Mouse (Mus musculus): ENCODE measurements around the gene Atf3. TPM values are rescaled to one million over a fixed set of nuclear protein-coding genes. Genes with fewer than 3 reads are reported as not detected.

Atf3 gene
- total and polyA plus RNA-seq, 2 experiments = 0.55 to 0.81 TPM

- TF ChIP-seq POLR2A (IDR thresholded peaks at IDR 0.05; ENCODE audit: extremely low read depth, insufficient read depth, low read length) (no peak), CTCF (IDR thresholded peaks at IDR 0.05; ENCODE audit: low read depth, low read length) (no peak)
- no peak for DNase-seq (ENCODE audit: extremely low read depth, low read depth, low spot score)
These were observed 32.0 kb downstream of the Atf3 start for GRCm38 (mm10) chr1:191185761-191186385.

GRCm38 (mm10) chr1:191184841-191185251, 33.0 kb downstream of the Atf3 start:
- Histone ChIP-seq H3K9ac (ENCODE audit: low read depth, low read length) (peak overlapping the region; percentile 8; the same call in 1 of the 2 replicates), H3K79me2 (ENCODE audit: control insufficient read depth, insufficient read depth, low read length) (no peaks in the 10 kb centered on the region), H3K36me3 (ENCODE audit: control insufficient read depth, insufficient read depth, low read length) (no peaks in the 10 kb centered on the region), H3K4me3 (ENCODE audit: insufficient read depth, low read depth, low read length) (peak overlapping the region; percentile 45; the same call in 1 of the 2 replicates), H3K4me1 (ENCODE audit: control insufficient read depth, insufficient read depth, low read length) (peaks cover 13% of the 10 kb centered on the region), H3K27ac (replicated peaks; ENCODE audit: insufficient read depth, low read depth, low read length) (no peak overlapping the region), H3K27me3 (ENCODE audit: control insufficient read depth, insufficient read depth, low read length) (0 out of 2 replicates have a peak, but pooled peaks cover 2% of the 10 kb centered on the region)
- DNase-seq (ENCODE audit: extremely low read depth, low read depth, low spot score) = no peak
- TF ChIP-seq CTCF (IDR thresholded peaks at IDR 0.05; ENCODE audit: low read depth, low read length) (no peak), POLR2A (IDR thresholded peaks at IDR 0.05; ENCODE audit: extremely low read depth, insufficient read depth, low read length) (no peak)
- 2% methylated on average over 22 of the region's 22 CpGs for WGBS

More at GRCm38 (mm10) chr1:191185761-191186385, 32.0 kb downstream of the Atf3 start:
- Histone ChIP-seq H3K27me3 (ENCODE audit: control insufficient read depth, insufficient read depth, low read length) (0 out of 2 replicates have a peak, but pooled peaks cover 2% of the 10 kb centered on the region), H3K4me1 (ENCODE audit: control insufficient read depth, insufficient read depth, low read length) (peaks cover 13% of the 10 kb centered on the region), H3K36me3 (ENCODE audit: control insufficient read depth, insufficient read depth, low read length) (no peaks in the 10 kb centered on the region), H3K79me2 (ENCODE audit: control insufficient read depth, insufficient read depth, low read length) (no peaks in the 10 kb centered on the region), H3K4me3 (ENCODE audit: insufficient read depth, low read depth, low read length) (no peak overlapping the region), H3K27ac (replicated peaks; ENCODE audit: insufficient read depth, low read depth, low read length) (no peak overlapping the region), H3K9ac (ENCODE audit: low read depth, low read length) (no peak overlapping the region)
- 3% methylated on average over 16 of the region's 16 CpGs for WGBS

GRCm38 (mm10) chr1:191184066-191184815, 33.6 kb downstream of the Atf3 start:
- 4% methylated on average over 42 of the region's 42 CpGs for WGBS
- Histone ChIP-seq H3K4me1 (ENCODE audit: control insufficient read depth, insufficient read depth, low read length) (peaks cover 13% of the 10 kb centered on the region), H3K79me2 (ENCODE audit: control insufficient read depth, insufficient read depth, low read length) (no peaks in the 10 kb centered on the region), H3K4me3 (ENCODE audit: insufficient read depth, low read depth, low read length) (peak overlapping the region; percentile 56; the same call in 1 of the 2 replicates), H3K27me3 (ENCODE audit: control insufficient read depth, insufficient read depth, low read length) (0 out of 2 replicates have a peak, but pooled peaks cover 2% of the 10 kb centered on the region), H3K36me3 (ENCODE audit: control insufficient read depth, insufficient read depth, low read length) (no peaks in the 10 kb centered on the region), H3K27ac (replicated peaks; ENCODE audit: insufficient read depth, low read depth, low read length) (peak overlapping the region; percentile 19; the same call in 1 of the 2 replicates), H3K9ac (ENCODE audit: low read depth, low read length) (peak overlapping the region; percentile 70)
- TF ChIP-seq POLR2A (IDR thresholded peaks at IDR 0.05; ENCODE audit: extremely low read depth, insufficient read depth, low read length) (no peak), CTCF (IDR thresholded peaks at IDR 0.05; ENCODE audit: low read depth, low read length) (no peak)
- peak; percentile 43 for DNase-seq (ENCODE audit: extremely low read depth, low read depth, low spot score)

GRCm38 (mm10) chr1:191183163-191184065, 34.4 kb downstream of the Atf3 start:
- Histone ChIP-seq H3K4me3 (ENCODE audit: insufficient read depth, low read depth, low read length) (peak overlapping the region; percentile 65), H3K79me2 (ENCODE audit: control insufficient read depth, insufficient read depth, low read length) (no peaks in the 10 kb centered on the region), H3K36me3 (ENCODE audit: control insufficient read depth, insufficient read depth, low read length) (no peaks in the 10 kb centered on the region), H3K27me3 (ENCODE audit: control insufficient read depth, insufficient read depth, low read length) (0 out of 2 replicates have a peak, but pooled peaks cover 2% of the 10 kb centered on the region), H3K9ac (ENCODE audit: low read depth, low read length) (peak overlapping the region; percentile 87), H3K4me1 (ENCODE audit: control insufficient read depth, insufficient read depth, low read length) (peaks cover 15% of the 10 kb centered on the region), H3K27ac (replicated peaks; ENCODE audit: insufficient read depth, low read depth, low read length) (peak overlapping the region; percentile 68)
- WGBS = under 1% methylated on average over 67 of the region's 67 CpGs
- peak; percentile 95 for DNase-seq (ENCODE audit: extremely low read depth, low read depth, low spot score)
- TF ChIP-seq POLR2A (IDR thresholded peaks at IDR 0.05; ENCODE audit: extremely low read depth, insufficient read depth, low read length) = peak; percentile 99
- no peak for TF ChIP-seq CTCF (IDR thresholded peaks at IDR 0.05; ENCODE audit: low read depth, low read length)

GRCm38 (mm10) chr1:191182431-191183162, 35.2 kb downstream of the Atf3 start:
- under 1% methylated on average over 61 of the region's 61 CpGs for WGBS
- peak; percentile 77 for DNase-seq (ENCODE audit: extremely low read depth, low read depth, low spot score)
- H3K27me3 ChIP-seq (ENCODE audit: control insufficient read depth, insufficient read depth, low read length) = 0 out of 2 replicates have a peak, but pooled peaks cover 2% of the 10 kb centered on the region
- H3K4me1 ChIP-seq (ENCODE audit: control insufficient read depth, insufficient read depth, low read length) = peaks cover 17% of the 10 kb centered on the region
- H3K4me3 ChIP-seq (ENCODE audit: insufficient read depth, low read depth, low read length) = peak overlapping the region; percentile 65
- peak overlapping the region; percentile 68 for H3K27ac ChIP-seq (replicated peaks; ENCODE audit: insufficient read depth, low read depth, low read length)
- no peaks in the 10 kb centered on the region for H3K36me3 ChIP-seq (ENCODE audit: control insufficient read depth, insufficient read depth, low read length)
- TF ChIP-seq POLR2A (IDR thresholded peaks at IDR 0.05; ENCODE audit: extremely low read depth, insufficient read depth, low read length) = no peak
- peak; percentile 77 for TF ChIP-seq CTCF (IDR thresholded peaks at IDR 0.05; ENCODE audit: low read depth, low read length)
- no peaks in the 10 kb centered on the region for H3K79me2 ChIP-seq (ENCODE audit: control insufficient read depth, insufficient read depth, low read length)
- H3K9ac ChIP-seq (ENCODE audit: low read depth, low read length) = peak overlapping the region; percentile 87
